Mouse (Mus musculus) liver, postnatal 0 days (tissue): ENCODE data around the gene Taok3.

Experiments
- CTCF ChIP-seq: sonication (generic); IDR thresholded peaks from 2 replicates; pipeline ENCODE4 v1.5.1; 2016; ENCODE audit warnings: antibody characterized with exemption, low read depth
- EP300 ChIP-seq: IDR thresholded peaks from 2 replicates; pipeline ENCODE4 v1.6.1; 2016; ENCODE audit warnings: antibody characterized with exemption, low read depth, mild to moderate bottlenecking

DNA sequence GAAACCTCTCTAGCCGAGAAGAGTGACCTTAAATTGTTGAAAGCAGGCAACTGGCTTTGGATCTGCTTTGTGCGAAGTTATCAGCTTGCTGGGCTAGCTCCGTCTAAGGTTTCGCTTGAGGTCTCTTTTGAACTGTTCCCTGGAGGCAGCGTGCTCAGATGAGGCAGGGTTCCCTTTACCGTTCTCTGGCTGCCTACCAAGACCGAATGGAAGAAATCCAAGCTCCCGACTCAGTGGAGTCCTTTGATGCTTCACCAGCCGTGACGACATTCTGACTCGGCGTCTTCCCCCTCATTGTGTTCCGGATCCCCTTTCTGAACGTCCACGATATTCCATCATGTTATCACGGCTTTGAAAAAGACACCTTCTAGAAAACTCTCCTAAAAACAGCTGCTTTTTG lies 87.4 kb downstream of the Taok3 start:
- TF ChIP-seq CTCF (no peak), EP300 (no peak)
